Mouse (Mus musculus) forebrain, embryonic 12.5 days (tissue): ENCODE results near the gene 4930467E23Rik. TPM values are rescaled to one million over a fixed set of nuclear protein-coding genes. Genes with fewer than 3 reads are reported as not detected.
"Not testable (repeated sequence)": the region's sequence is repeated elsewhere in the genome, so short reads cannot be mapped to it uniquely, and the experiment has no call there.

ENCODE experiments used
- ATAC-seq: fragments of 200-750 bp; cut with Nextera tagmentation; 2 replicates; pipeline ENCODE4 v1.8.0; 2017; ENCODE audit warnings: moderate TSS enrichment; ENCODE audit not compliant: low FRiP score
- H3K27ac ChIP-seq: fragments of 300-500 bp; sonication (generic); 2 replicates; pipeline ENCODE4 v1.5.1; 2016; ENCODE audit warnings: mild to moderate bottlenecking
- H3K27me3 ChIP-seq: fragments of 300-500 bp; sonication (generic); 2 replicates; pipeline ENCODE4 v1.6.1; 2016; ENCODE audit warnings: mild to moderate bottlenecking
- H3K36me3 ChIP-seq: fragments of 300-500 bp; sonication (generic); replicated peaks from 2 replicates; pipeline ENCODE4 v1.6.1; 2016; ENCODE audit warnings: mild to moderate bottlenecking
- H3K4me1 ChIP-seq: fragments of 300-500 bp; sonication (generic); 2 replicates; pipeline ENCODE4 v1.6.1; 2016
- H3K4me2 ChIP-seq: fragments of 300-500 bp; sonication (generic); 2 replicates; pipeline ENCODE4 v1.6.1; 2016; ENCODE audit warnings: mild to moderate bottlenecking, moderate library complexity
- H3K4me3 ChIP-seq: fragments of 300-500 bp; sonication (generic); replicated peaks from 2 replicates; pipeline ENCODE4 v1.5.1; 2016; ENCODE audit warnings: mild to moderate bottlenecking
- H3K9ac ChIP-seq: fragments of 300-500 bp; sonication (generic); 2 replicates; pipeline ENCODE4 v1.6.1; 2016; ENCODE audit warnings: mild to moderate bottlenecking
- H3K9me3 ChIP-seq: fragments of 300-500 bp; sonication (generic); 2 replicates; pipeline ENCODE4 v1.6.1; 2016
- WGBS: fragments of 180-500 bp; shearing (Covaris S2); methylation state at CpG from one replicate; pipeline ENCODE4 v1.1.7; 2016; 5-methylcytosine and 5-hydroxymethylcytosine counted together
- polyA plus RNA-seq: library from polyadenylated mRNA; unstranded; fragments of >200 nt; fragmentation: Nextera tagmentation; extraction: Ambion mirVana; gene quantifications from 2 replicates; pipeline ENCODE4 v1.2.1, GENCODE M21; 2016

4930467E23Rik gene
- polyA plus RNA-seq, 1 experiment from 2014 or later = 0.15 TPM

DNA sequence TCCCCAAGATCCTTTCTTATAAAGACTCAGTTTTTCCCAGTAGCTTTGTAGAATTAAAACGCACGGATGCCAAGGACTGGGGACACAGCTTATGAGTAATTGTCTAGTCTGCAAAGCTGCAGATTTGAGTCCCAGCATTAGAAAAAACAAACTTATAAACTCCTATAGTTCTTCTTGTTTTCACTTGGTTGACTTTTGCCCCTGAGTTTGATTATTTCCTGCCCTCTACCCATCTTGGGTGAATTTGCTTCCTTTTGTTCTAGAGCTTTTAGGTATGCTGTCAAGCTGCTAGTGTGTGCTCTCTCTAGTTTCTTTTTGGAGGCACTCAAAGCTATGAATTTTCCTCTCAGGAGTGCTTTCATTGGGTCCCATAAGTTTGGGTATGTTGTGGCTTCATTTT is 14.9 kb upstream of the 4930467E23Rik start:
- ATAC-seq, H3K9me3 ChIP-seq, H3K36me3 ChIP-seq, H3K27me3 ChIP-seq, H3K27ac ChIP-seq, H3K4me3 ChIP-seq, H3K4me1 ChIP-seq, H3K4me2 ChIP-seq, H3K9ac ChIP-seq: not testable (repeated sequence)
- 85% methylated on average over 2 of the region's 2 CpGs for WGBS

DNA sequence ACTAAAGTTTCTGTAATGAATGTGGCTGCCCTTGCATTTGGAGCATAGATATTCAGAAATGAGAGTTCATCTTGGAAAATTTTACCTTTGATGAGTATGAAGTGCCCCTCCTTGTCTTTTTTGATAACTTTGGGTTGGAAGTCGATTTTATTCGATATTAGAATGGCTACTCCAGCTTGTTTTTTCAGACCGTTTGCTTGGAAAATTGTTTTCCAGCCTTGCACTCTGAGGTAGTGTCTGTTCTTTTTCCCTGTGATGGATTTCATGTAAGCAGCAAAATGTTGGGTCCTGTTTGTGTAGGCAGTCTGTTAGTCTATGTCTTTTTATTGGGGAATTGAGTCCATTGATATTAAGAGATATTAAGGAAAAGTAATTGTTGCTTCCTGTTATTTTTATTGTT is 14.1 kb upstream of the 4930467E23Rik start:
- not testable (repeated sequence) for H3K27me3 ChIP-seq, H3K4me1 ChIP-seq, H3K36me3 ChIP-seq, ATAC-seq, H3K4me2 ChIP-seq, H3K27ac ChIP-seq, H3K9ac ChIP-seq, H3K9me3 ChIP-seq, H3K4me3 ChIP-seq
- WGBS = 94% methylated on average over 3 of the region's 3 CpGs

DNA sequence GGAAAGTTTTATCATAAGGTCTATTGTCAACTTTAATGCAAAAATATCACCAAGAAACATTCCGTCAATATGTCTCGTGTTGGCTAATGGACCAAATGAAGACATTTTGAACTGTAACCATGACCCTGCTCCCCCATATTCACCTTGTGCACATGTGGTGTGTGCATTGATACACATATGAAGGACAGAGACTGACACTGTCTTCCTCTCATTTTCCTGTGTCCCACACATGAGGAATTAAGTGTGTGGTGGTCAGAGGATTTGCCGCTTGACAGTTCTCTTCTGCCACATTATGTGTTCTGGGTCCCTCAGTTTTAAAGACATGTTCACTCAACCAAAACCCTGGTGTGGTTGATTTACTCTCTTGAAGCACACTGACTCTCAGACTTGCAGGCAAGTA is 11.5 kb upstream of the 4930467E23Rik start:
- H3K27ac ChIP-seq, H3K9ac ChIP-seq, H3K4me3 ChIP-seq, H3K4me1 ChIP-seq, H3K27me3 ChIP-seq, H3K9me3 ChIP-seq, H3K36me3 ChIP-seq, ATAC-seq, H3K4me2 ChIP-seq: not testable (repeated sequence)
- WGBS = 90% methylated on average over 3 of the region's 3 CpGs

DNA sequence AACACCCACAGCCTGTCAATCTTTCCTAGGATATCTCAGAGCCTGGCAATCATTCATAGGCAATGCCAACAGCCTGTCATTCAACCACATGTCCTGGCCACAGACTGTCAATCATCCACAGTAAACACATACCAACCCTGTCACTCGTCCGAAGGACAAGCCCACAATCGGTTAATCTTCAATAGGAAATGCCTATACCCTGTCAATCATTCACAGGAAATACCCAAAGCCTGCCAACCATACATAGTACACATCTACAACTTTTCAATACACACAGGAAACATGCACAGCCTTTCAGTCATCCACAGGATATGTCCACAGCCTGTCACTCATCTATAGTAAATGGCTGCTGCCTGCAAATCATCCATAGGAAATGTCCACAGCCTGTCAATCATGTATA is 9.9 kb upstream of the 4930467E23Rik start:
- H3K9ac ChIP-seq, H3K27me3 ChIP-seq, H3K9me3 ChIP-seq, H3K4me2 ChIP-seq, H3K4me3 ChIP-seq, ATAC-seq, H3K4me1 ChIP-seq, H3K27ac ChIP-seq, H3K36me3 ChIP-seq: not testable (repeated sequence)
- 67% methylated on average over 3 of the region's 3 CpGs for WGBS

DNA sequence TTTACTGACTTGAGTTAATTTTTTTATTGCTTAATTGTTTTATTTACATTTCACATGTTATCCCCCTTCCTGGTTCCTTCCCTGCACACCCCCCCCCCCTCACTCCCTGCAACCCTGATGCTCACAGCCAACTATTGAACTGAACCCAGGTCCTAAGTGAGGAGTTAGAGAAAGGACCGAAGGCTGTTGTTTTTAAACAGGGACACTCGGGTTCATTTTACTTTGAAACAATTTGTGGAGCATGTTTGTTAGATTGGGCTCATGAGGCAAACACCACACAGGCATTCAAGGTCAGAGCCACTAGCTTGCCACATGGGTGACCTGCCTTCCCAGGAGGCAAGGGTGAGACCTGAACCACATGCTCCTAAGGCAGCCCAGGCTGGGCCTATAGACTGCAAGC is 4.5 kb upstream of the 4930467E23Rik start:
- not testable (repeated sequence) for H3K4me3 ChIP-seq, H3K36me3 ChIP-seq, H3K9me3 ChIP-seq, ATAC-seq, H3K27me3 ChIP-seq, H3K27ac ChIP-seq, H3K4me2 ChIP-seq, H3K9ac ChIP-seq, H3K4me1 ChIP-seq
- WGBS = 62% methylated on average over 2 of the region's 2 CpGs

DNA sequence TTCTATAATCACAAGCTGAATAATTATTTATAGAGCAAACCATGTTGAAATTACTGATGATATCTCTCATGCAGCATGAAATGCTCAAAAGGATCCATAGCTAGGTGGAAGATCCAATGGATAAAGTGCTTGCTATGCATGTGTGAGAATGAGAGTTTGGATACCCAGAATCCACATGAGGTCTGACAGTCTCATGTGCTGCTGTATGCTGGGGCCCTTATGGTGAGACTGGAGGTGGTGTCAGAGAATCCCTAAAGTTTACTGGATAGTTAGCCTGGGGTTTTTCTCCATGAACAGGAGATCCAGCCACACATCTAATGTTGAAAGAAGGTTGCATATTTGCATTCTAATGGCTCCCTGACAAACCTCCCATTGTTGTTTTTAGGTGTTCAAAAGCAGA is 22.4 kb downstream of the 4930467E23Rik start:
- not testable (repeated sequence) for H3K9me3 ChIP-seq, H3K36me3 ChIP-seq, ATAC-seq, H3K27ac ChIP-seq, H3K4me3 ChIP-seq, H3K27me3 ChIP-seq, H3K9ac ChIP-seq, H3K4me2 ChIP-seq, H3K4me1 ChIP-seq

DNA sequence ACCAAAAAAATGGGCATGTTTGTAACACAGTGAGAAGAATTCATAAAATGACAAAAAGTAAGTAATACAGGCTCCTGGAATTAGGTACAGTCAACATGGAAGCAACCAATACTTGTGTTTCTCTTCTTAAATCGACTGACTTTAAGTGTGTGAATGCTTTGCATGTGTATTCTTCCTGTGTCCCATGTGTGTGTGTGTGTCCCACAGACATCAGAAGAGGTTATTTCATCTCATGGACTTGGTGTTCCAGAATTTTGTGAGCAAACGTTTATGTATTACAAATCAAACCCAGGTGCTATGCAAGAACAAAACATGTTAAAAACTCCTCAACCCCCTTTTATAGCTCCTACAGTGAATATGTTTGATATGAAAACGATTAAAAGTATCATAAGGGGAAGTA is 24.8 kb downstream of the 4930467E23Rik start:
- H3K4me3 ChIP-seq, H3K4me1 ChIP-seq, H3K27ac ChIP-seq, H3K27me3 ChIP-seq, H3K36me3 ChIP-seq, H3K4me2 ChIP-seq, H3K9ac ChIP-seq, H3K9me3 ChIP-seq, ATAC-seq: not testable (repeated sequence)
- WGBS = 69% methylated on average over 3 of the region's 3 CpGs

DNA sequence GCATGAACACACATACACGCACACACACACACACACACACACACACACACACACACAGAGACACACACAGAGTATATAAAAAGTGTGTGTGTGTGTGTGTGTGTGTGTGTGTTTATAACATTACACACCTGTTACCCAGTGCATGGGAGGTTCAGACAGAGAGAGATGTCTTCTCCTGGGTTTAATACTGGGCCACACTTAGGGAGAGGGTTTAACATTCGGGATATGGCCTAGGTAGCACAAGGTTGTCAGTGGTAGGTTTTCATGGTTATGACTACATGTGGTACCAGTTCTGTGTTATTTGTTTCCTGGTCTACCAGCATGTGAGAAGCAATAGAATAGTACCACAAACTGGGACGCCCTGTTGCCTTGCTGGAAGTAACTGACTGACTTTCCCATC is 25.6 kb downstream of the 4930467E23Rik start:
- ATAC-seq, H3K4me2 ChIP-seq, H3K4me3 ChIP-seq, H3K27ac ChIP-seq, H3K27me3 ChIP-seq, H3K9me3 ChIP-seq, H3K4me1 ChIP-seq, H3K9ac ChIP-seq, H3K36me3 ChIP-seq: not testable (repeated sequence)
- 73% methylated on average over 3 of the region's 3 CpGs for WGBS

DNA sequence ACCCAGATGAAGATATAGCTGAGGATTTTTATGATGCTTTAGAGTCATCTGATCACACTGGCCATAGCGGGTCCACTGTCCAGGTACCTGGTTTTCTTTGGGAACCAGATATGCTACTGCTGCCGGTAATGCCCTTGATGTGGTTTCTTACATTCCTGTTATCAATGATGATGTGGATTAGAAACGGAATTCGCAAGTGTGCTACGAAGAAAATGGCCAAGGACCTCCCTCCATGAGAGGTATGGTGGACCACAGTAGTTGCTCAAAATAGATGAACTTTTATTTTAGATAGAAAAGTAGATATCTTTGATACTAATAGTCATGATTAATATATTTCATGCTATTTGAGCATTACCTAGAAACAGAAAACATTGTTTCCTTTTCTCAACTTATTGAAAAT is 32.3 kb downstream of the 4930467E23Rik start:
- not testable (repeated sequence) for H3K36me3 ChIP-seq, ATAC-seq, H3K4me3 ChIP-seq, H3K9ac ChIP-seq, H3K4me1 ChIP-seq, H3K27ac ChIP-seq, H3K4me2 ChIP-seq, H3K27me3 ChIP-seq, H3K9me3 ChIP-seq
- 82% methylated on average over 5 of the region's 5 CpGs for WGBS

DNA sequence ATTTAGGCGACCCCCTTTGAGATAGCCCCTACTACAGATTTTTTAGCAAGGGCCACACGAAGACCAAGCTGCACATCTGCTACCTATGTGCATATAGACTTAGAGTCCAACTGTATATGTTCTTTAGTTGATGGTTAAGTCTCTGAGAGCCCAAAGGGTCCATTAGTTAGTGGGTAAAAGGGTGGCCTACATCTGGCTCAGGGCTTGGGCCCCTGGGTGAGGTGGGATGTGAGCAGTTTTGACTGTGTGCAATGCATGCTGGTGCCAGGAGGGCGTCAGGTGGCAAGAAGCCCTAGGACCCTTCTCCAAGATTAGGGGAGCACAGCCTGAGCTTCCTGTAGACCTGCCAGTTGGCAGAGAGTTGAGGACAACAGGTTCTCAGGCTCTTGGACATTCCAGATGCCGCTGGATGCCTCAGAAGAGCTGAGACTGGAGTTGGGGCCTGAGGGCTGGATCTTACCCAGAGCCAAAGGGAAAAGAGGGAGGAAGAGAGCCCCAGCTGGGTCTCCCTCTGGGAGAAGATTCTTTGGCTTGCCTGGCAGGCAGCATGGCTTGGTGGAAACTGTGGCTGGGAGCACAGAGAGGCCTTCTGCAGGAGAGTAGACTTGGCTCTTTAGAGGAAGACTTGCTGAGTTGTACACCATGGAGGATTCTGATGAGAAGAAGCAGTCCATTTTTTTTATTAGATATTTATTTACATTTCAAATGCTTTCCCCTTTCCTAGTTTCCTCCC is 33.6 kb downstream of the 4930467E23Rik start:
- not testable (repeated sequence) for H3K9ac ChIP-seq, H3K27ac ChIP-seq, H3K9me3 ChIP-seq, H3K4me1 ChIP-seq, H3K4me3 ChIP-seq, H3K27me3 ChIP-seq, ATAC-seq, H3K4me2 ChIP-seq, H3K36me3 ChIP-seq
- 64% methylated on average over 4 of the region's 4 CpGs for WGBS

DNA sequence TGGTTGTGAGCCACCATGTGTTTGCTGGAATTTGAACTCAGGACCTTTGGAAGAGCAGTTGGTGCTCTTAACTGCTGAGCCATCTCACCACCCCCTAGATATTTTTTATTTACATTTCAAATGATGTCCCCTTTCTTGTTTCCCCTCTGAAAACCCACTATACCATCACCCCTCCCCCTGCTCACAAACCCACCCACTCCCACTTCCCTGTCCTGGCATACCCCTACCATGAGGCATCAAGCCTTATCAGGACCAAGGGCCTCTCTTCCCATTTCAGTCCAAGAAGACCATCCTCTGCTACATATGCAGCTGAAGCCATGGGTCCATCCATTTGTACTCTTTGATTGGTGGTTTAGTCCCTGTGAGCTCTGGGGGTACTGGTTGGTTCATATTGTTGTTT is 36.2 kb downstream of the 4930467E23Rik start:
- not testable (repeated sequence) for H3K36me3 ChIP-seq, H3K9me3 ChIP-seq, ATAC-seq, H3K4me1 ChIP-seq, H3K27me3 ChIP-seq, H3K4me3 ChIP-seq, H3K4me2 ChIP-seq, H3K9ac ChIP-seq, H3K27ac ChIP-seq

DNA sequence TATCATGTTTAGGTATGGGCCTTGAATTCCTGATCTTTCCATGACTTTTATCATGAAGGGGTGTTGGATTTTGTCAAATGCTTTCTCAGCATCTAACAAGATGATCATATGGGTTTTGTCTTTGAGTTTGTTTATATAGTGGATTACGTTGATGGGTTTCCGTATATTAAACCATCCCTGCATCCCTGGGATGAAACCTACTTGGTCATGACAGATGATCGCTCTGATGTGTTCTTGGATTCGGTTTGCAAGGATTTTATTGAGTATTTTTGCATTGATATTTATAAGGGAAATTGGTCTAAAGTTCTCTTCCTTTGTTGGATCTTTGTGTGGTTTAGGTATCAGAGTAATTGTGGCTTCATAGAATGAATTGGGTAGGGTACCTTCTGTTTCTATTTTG is 44.1 kb downstream of the 4930467E23Rik start:
- not testable (repeated sequence) for H3K4me3 ChIP-seq, ATAC-seq, H3K9ac ChIP-seq, H3K9me3 ChIP-seq, H3K4me2 ChIP-seq, H3K4me1 ChIP-seq, H3K27ac ChIP-seq, H3K27me3 ChIP-seq, H3K36me3 ChIP-seq
- 85% methylated on average over 4 of the region's 4 CpGs for WGBS

DNA sequence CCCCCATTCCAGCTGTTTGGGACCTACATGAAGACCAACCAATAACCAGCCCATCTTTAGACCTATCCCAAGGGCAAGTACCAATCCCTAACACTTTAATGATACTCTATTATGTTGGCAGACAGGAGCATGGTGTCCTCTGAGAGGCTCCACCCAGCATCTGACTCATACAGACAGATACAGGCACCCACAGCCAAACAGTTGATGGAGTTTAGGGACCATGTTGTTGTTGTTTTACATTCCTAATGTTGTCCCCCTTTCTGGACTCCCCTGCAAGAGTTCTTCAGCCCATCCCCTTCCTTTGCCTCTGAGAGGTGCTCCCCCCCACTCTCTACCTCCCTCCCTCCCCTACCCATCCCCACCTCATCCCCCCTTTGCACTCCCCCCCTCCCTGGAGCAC is 46.9 kb downstream of the 4930467E23Rik start:
- H3K27me3 ChIP-seq, H3K4me2 ChIP-seq, H3K36me3 ChIP-seq, H3K27ac ChIP-seq, H3K4me1 ChIP-seq, H3K9ac ChIP-seq, ATAC-seq, H3K4me3 ChIP-seq: not testable (repeated sequence)
- peaks cover 10% of the 10 kb centered on the region; the same call in 1 of the 2 replicates for H3K9me3 ChIP-seq
